Mouse (Mus musculus) forebrain, postnatal 0 days (tissue): ENCODE results near the gene Teddm1a. TPM values are rescaled to one million over a fixed set of nuclear protein-coding genes. Genes with fewer than 3 reads are reported as not detected.
"Not testable (repeated sequence)": the region's sequence is repeated elsewhere in the genome, so short reads cannot be mapped to it uniquely, and the experiment has no call there.

Experiments
- ATAC-seq: fragments of 200-750 bp; cut with Nextera tagmentation; 2 replicates; pipeline ENCODE4 v1.8.0; 2017; ENCODE audit warnings: mild to moderate bottlenecking, moderate library complexity
- DNase-seq: peaks from one replicate; pipeline ENCODE4 v3.0.0-alpha.2; 2015
- H3K27ac ChIP-seq: fragments of 300-500 bp; sonication (generic); 2 replicates; pipeline ENCODE4 v1.5.1; 2014; ENCODE audit warnings: low read depth, mild to moderate bottlenecking, antibody characterized with exemption, low read length, moderate library complexity, mixed read lengths
- H3K27me3 ChIP-seq: fragments of 300-500 bp; sonication (generic); 2 replicates; pipeline ENCODE4 v1.6.1; 2014; ENCODE audit warnings: mild to moderate bottlenecking, low read length, mixed read lengths; ENCODE audit not compliant: insufficient read depth
- H3K36me3 ChIP-seq: fragments of 300-500 bp; sonication (generic); 2 replicates; pipeline ENCODE4 v1.6.1; 2014; ENCODE audit warnings: mild to moderate bottlenecking, moderate library complexity; ENCODE audit not compliant: insufficient read depth
- H3K4me1 ChIP-seq: fragments of 300-500 bp; sonication (generic); 2 replicates; pipeline ENCODE4 v1.6.1; 2014; ENCODE audit warnings: antibody characterized with exemption; ENCODE audit not compliant: insufficient read depth
- H3K4me2 ChIP-seq: fragments of 300-500 bp; sonication (generic); 2 replicates; pipeline ENCODE4 v1.6.1; 2014; ENCODE audit warnings: low read depth, mild to moderate bottlenecking, moderate library complexity
- H3K4me3 ChIP-seq: fragments of 300-500 bp; sonication (generic); 2 replicates; pipeline ENCODE4 v1.5.1; 2014; ENCODE audit warnings: low read depth, low read length, mixed read lengths
- H3K9ac ChIP-seq: fragments of 300-500 bp; sonication (generic); 2 replicates; pipeline ENCODE4 v1.6.1; 2014; ENCODE audit warnings: mild to moderate bottlenecking
- H3K9me3 ChIP-seq: fragments of 300-500 bp; sonication (generic); 2 replicates; pipeline ENCODE4 v1.6.1; 2016; ENCODE audit warnings: low read length
- CTCF ChIP-seq: sonication (generic); IDR thresholded peaks from 2 replicates; pipeline ENCODE4 v1.5.1; 2016; ENCODE audit warnings: antibody characterized with exemption, control low read depth, low read depth
- WGBS: fragments of 180-500 bp; shearing (Covaris S2); extraction: QIAGEN DNeasy Blood & Tissue Kit; methylation state at CpG from one replicate; pipeline ENCODE4 v1.1.7; 2014; 5-methylcytosine and 5-hydroxymethylcytosine counted together
- polyA plus RNA-seq: library from polyadenylated mRNA; unstranded; fragments of >200 nt; fragmentation: Nextera tagmentation; extraction: Ambion mirVana; gene quantifications from 2 replicates; pipeline ENCODE4 v1.2.1, GENCODE M21; 2015
- total RNA-seq: library from RNA; depleted of rRNA; stranded (reverse); fragments of >200 nt; gene quantifications from 2 replicates; pipeline ENCODE4 v1.2.3, GENCODE M21; 2014; rRNA removed

Gene Teddm1a
- total RNA-seq (not detected in 2 replicates), polyA plus RNA-seq (0.11 TPM in 1 of 2 replicates, not detected in the other)

GRCm38 (mm10) chr1:153891442-153891841, at the start of gene Teddm1a:
Gene Teddm1a, plus strand, starts transcription at chr1:153891742.
- H3K27ac ChIP-seq: no peak within 1 kb of the TSS
- H3K9ac ChIP-seq: no peak within 1 kb of the TSS
- no peak within 1 kb of the TSS for H3K4me2 ChIP-seq
- WGBS: 76% methylated on average over 4 of the region's 4 CpGs
- no peak within 1 kb of the TSS for H3K4me3 ChIP-seq
- no peaks in the 10 kb centered on the region for H3K9me3 ChIP-seq
- DNase-seq (no peak), ATAC-seq (no peak)
- no peaks in the 10 kb centered on the region for H3K36me3 ChIP-seq
- TF ChIP-seq CTCF: no peak
- H3K4me1 ChIP-seq: no peaks in the 10 kb centered on the region
- no peaks in the 10 kb centered on the region; the same call in 1 of the 2 replicates for H3K27me3 ChIP-seq

- Histone ChIP-seq H3K27ac (no peak overlapping the region), H3K4me3 (no peak overlapping the region), H3K27me3 (no peaks in the 10 kb centered on the region), H3K4me2 (no peak overlapping the region), H3K9me3 (no peaks in the 10 kb centered on the region), H3K9ac (no peak overlapping the region), H3K36me3 (no peaks in the 10 kb centered on the region), H3K4me1 (no peaks in the 10 kb centered on the region)
- no peak for TF ChIP-seq CTCF
- 88% methylated on average over 11 of the region's 11 CpGs for WGBS
- no peak for ATAC-seq
- no peak for DNase-seq
These were observed 49.3 kb upstream of the Teddm1a start for GRCm38 (mm10) chr1:153842121-153842740.

- no peak for TF ChIP-seq CTCF
- 94% methylated on average over 8 of the region's 8 CpGs for WGBS
- H3K27me3 ChIP-seq: no peaks in the 10 kb centered on the region
- no peak within 1 kb of the TSS for H3K9ac ChIP-seq
- DNase-seq (no peak), ATAC-seq (no peak)
- H3K27ac ChIP-seq: no peak within 1 kb of the TSS
- H3K9me3 ChIP-seq: no peaks in the 10 kb centered on the region
- H3K4me2 ChIP-seq: no peak within 1 kb of the TSS
- H3K36me3 ChIP-seq: no peaks in the 10 kb centered on the region
- no peaks in the 10 kb centered on the region for H3K4me1 ChIP-seq
- no peak within 1 kb of the TSS for H3K4me3 ChIP-seq
These were observed 47.5 kb upstream of the Teddm1a start, which contains the start of gene Rgsl1 for GRCm38 (mm10) chr1:153844042-153844441. Gene Rgsl1, minus strand, starts transcription at chr1:153844142.

- Histone ChIP-seq H3K4me2 (no peak overlapping the region), H3K9ac (no peak overlapping the region), H3K4me3 (no peak overlapping the region), H3K9me3 (no peaks in the 10 kb centered on the region), H3K36me3 (no peaks in the 10 kb centered on the region), H3K27me3 (no peaks in the 10 kb centered on the region), H3K27ac (no peak overlapping the region), H3K4me1 (no peaks in the 10 kb centered on the region)
- DNase-seq (no peak), ATAC-seq (no peak; the same call in 1 of the 2 replicates)
- no peak for TF ChIP-seq CTCF
- WGBS: 91% methylated on average over 7 of the region's 7 CpGs
These were observed 45.1 kb upstream of the Teddm1a start for GRCm38 (mm10) chr1:153846420-153846819.

- no peaks in the 10 kb centered on the region for H3K9me3 ChIP-seq
- ATAC-seq (peak; percentile 66), DNase-seq (peak; percentile 65)
- no peak overlapping the region for H3K4me2 ChIP-seq
- no peaks in the 10 kb centered on the region for H3K36me3 ChIP-seq
- H3K4me1 ChIP-seq: no peaks in the 10 kb centered on the region
- TF ChIP-seq CTCF: peak; percentile 88
- no peak overlapping the region for H3K9ac ChIP-seq
- H3K27me3 ChIP-seq: no peaks in the 10 kb centered on the region
- no peak overlapping the region for H3K27ac ChIP-seq
- WGBS: 29% methylated on average over 6 of the region's 6 CpGs
- no peak overlapping the region for H3K4me3 ChIP-seq
These were observed 44.7 kb upstream of the Teddm1a start for GRCm38 (mm10) chr1:153846867-153847266.

- not testable (repeated sequence) for H3K27ac ChIP-seq, H3K9me3 ChIP-seq, H3K36me3 ChIP-seq, DNase-seq, H3K9ac ChIP-seq, H3K4me3 ChIP-seq, ATAC-seq, H3K4me2 ChIP-seq, H3K4me1 ChIP-seq, H3K27me3 ChIP-seq
- 84% methylated on average over 7 of the region's 7 CpGs for WGBS
These were observed 38.8 kb upstream of the Teddm1a start for GRCm38 (mm10) chr1:153852696-153853095.

GRCm38 (mm10) chr1:153855946-153856345, 35.6 kb upstream of the Teddm1a start:
- H3K4me2 ChIP-seq: no peak overlapping the region
- DNase-seq: no peak
- ATAC-seq: no peak
- H3K27ac ChIP-seq: no peak overlapping the region
- no peak overlapping the region for H3K4me3 ChIP-seq
- 70% methylated on average over 8 of the region's 8 CpGs for WGBS
- no peaks in the 10 kb centered on the region for H3K27me3 ChIP-seq
- no peak for TF ChIP-seq CTCF
- no peaks in the 10 kb centered on the region for H3K36me3 ChIP-seq
- H3K9ac ChIP-seq: no peak overlapping the region
- H3K4me1 ChIP-seq: no peaks in the 10 kb centered on the region
- H3K9me3 ChIP-seq: no peaks in the 10 kb centered on the region
